Mouse (Mus musculus): Measurements from ENCODE around the gene 4930524J08Rik. TPM values are rescaled to one million over a fixed set of nuclear protein-coding genes. Genes with fewer than 3 reads are reported as not detected.

The 4930524J08Rik gene
- total RNA-seq, 2 experiments from 2014 or later = 0.67 TPM; not detected in 1

- no peak for DNase-seq
Observed at GRCm38 (mm10) chr5:100005431-100005830, 26.6 kb downstream of the 4930524J08Rik start.

GRCm38 (mm10) chr5:100005896-100006295, 27.0 kb downstream of the 4930524J08Rik start:
- no peak for DNase-seq

- no peak for DNase-seq
Observed at GRCm38 (mm10) chr5:100006324-100007039, 27.6 kb downstream of the 4930524J08Rik start.

GRCm38 (mm10) chr5:100007040-100007375, 28.1 kb downstream of the 4930524J08Rik start:
- DNase-seq = no peak

GRCm38 (mm10) chr5:100008485-100008884, 29.6 kb downstream of the 4930524J08Rik start:
- no peak for DNase-seq

- DNase-seq = no peak
Observed at GRCm38 (mm10) chr5:100012599-100012998, 33.7 kb downstream of the 4930524J08Rik start.

GRCm38 (mm10) chr5:100020089-100020488, 41.2 kb downstream of the 4930524J08Rik start:
- no peak for DNase-seq

- DNase-seq = no peak
Observed at GRCm38 (mm10) chr5:100024403-100024802, 45.5 kb downstream of the 4930524J08Rik start.

- no peak for DNase-seq
Observed at GRCm38 (mm10) chr5:100024868-100025267, 46.0 kb downstream of the 4930524J08Rik start.

Other genes starting within 250 kb of the 4930524J08Rik start
- under 1 TPM; 0.36 to 0.38 TPM for gene Rasgef1b, start 250.0 kb upstream of the 4930524J08Rik start, total RNA-seq (2021)
- gene Vamp9, start 72.8 kb upstream of the 4930524J08Rik start, total RNA-seq (2021) = not detected
- 10 to 100 TPM; 52.8 to 61.5 TPM for gene Hnrnpd, start 123 bp upstream of the 4930524J08Rik start, total RNA-seq (2021)
- gene Hnrnpdl, start 60.6 kb downstream of the 4930524J08Rik start, total RNA-seq (2021) = 10 to 100 TPM; 59.4 to 70.1 TPM
- gene Enoph1, start 60.9 kb downstream of the 4930524J08Rik start, total RNA-seq (2021) = 1 to 10 TPM; 5.4 to 6.0 TPM
- gene Tmem150c, start 180.7 kb downstream of the 4930524J08Rik start, total RNA-seq (2021) = 1 to 10 TPM; 1.5 to 2.4 TPM

Measured in gastrocnemius, postnatal 25 days (tissue).